Mouse (Mus musculus) embryonic facial prominence, embryonic 10.5 days (tissue): ENCODE data around the gene Cage1. TPM values are rescaled to one million over a fixed set of nuclear protein-coding genes. Genes with fewer than 3 reads are reported as not detected.

ENCODE experiments used
- DNase-seq: peaks from one replicate; pipeline ENCODE4 v3.0.0-alpha.2; 2017; ENCODE audit warnings: low spot score
- H3K27ac ChIP-seq: fragments of 300-500 bp; sonication (generic); replicated peaks from 2 replicates; pipeline ENCODE4 v1.5.1; 2016; ENCODE audit warnings: mild to moderate bottlenecking
- H3K27me3 ChIP-seq: fragments of 300-500 bp; sonication (generic); replicated peaks from 2 replicates; pipeline ENCODE4 v1.6.1; 2016; ENCODE audit warnings: low read depth, mild to moderate bottlenecking; ENCODE audit not compliant: poor library complexity, severe bottlenecking
- H3K36me3 ChIP-seq: fragments of 300-500 bp; sonication (generic); replicated peaks from 2 replicates; pipeline ENCODE4 v1.6.1; 2016; ENCODE audit warnings: mild to moderate bottlenecking, moderate library complexity
- H3K4me1 ChIP-seq: fragments of 300-500 bp; sonication (generic); 2 replicates; pipeline ENCODE4 v1.6.1; 2016
- H3K4me3 ChIP-seq: fragments of 300-500 bp; sonication (generic); 2 replicates; pipeline ENCODE4 v1.5.1; 2016; ENCODE audit warnings: mild to moderate bottlenecking, moderate library complexity
- H3K9me3 ChIP-seq: fragments of 300-500 bp; sonication (generic); 2 replicates; pipeline ENCODE4 v1.6.1; 2016; ENCODE audit warnings: mild to moderate bottlenecking
- WGBS: fragments of 180-500 bp; shearing (Covaris S2); methylation state at CpG from one replicate; pipeline ENCODE4 v1.1.7; 2016; 5-methylcytosine and 5-hydroxymethylcytosine counted together
- polyA plus RNA-seq: library from polyadenylated mRNA; unstranded; fragments of >200 nt; fragmentation: Nextera tagmentation; extraction: Ambion mirVana; gene quantifications from 2 replicates; pipeline ENCODE4 v1.2.1, GENCODE M21; 2016

Cage1 gene
- polyA plus RNA-seq, result 0.65 and 1.1 TPM in 2 replicates

- H3K4me3 ChIP-seq, result peak within 1 kb of the TSS; percentile 95
- DNase-seq, result peak; percentile 98
- WGBS, result under 1% methylated on average over 47 of the region's 47 CpGs
- H3K9me3 ChIP-seq, result no peaks in the 10 kb centered on the region
- H3K27me3 ChIP-seq, result no peaks in the 10 kb centered on the region
- H3K36me3 ChIP-seq, result peaks cover 35% of the 10 kb centered on the region
- H3K4me1 ChIP-seq, result peaks cover 19% of the 10 kb centered on the region
- peak within 1 kb of the TSS; percentile 87 for H3K27ac ChIP-seq
These were observed at the start of gene Cage1 for GRCm38 (mm10) chr13:38037044-38037687. Gene Cage1, minus strand, starts transcription at chr13:38037069.

- no peaks in the 10 kb centered on the region for H3K9me3 ChIP-seq
- no peak overlapping the region for H3K4me3 ChIP-seq
- H3K27me3 ChIP-seq, result no peaks in the 10 kb centered on the region
- H3K4me1 ChIP-seq, result peaks cover 37% of the 10 kb centered on the region
- WGBS, result 81% methylated on average over 7 of the region's 7 CpGs
- DNase-seq, result no peak
- no peak overlapping the region; the same call in 1 of the 2 replicates for H3K27ac ChIP-seq
- H3K36me3 ChIP-seq, result no peaks in the 10 kb centered on the region
These were observed 44.3 kb upstream of the Cage1 start for GRCm38 (mm10) chr13:38081161-38081560.

GRCm38 (mm10) chr13:38080725-38081124 lies 43.9 kb upstream of the Cage1 start:
- 83% methylated on average over 14 of the region's 14 CpGs for WGBS
- no peaks in the 10 kb centered on the region for H3K9me3 ChIP-seq
- no peaks in the 10 kb centered on the region for H3K36me3 ChIP-seq
- no peaks in the 10 kb centered on the region for H3K27me3 ChIP-seq
- H3K4me1 ChIP-seq, result peaks cover 37% of the 10 kb centered on the region
- DNase-seq, result no peak
- no peak overlapping the region; the same call in 1 of the 2 replicates for H3K27ac ChIP-seq
- H3K4me3 ChIP-seq, result no peak overlapping the region

GRCm38 (mm10) chr13:38080014-38080413 lies 43.1 kb upstream of the Cage1 start:
- DNase-seq, result no peak
- Histone ChIP-seq H3K27me3 (no peaks in the 10 kb centered on the region), H3K27ac (no peak overlapping the region), H3K36me3 (no peaks in the 10 kb centered on the region), H3K9me3 (no peaks in the 10 kb centered on the region), H3K4me1 (peaks cover 37% of the 10 kb centered on the region), H3K4me3 (no peak overlapping the region)
- WGBS, result 46% methylated on average over 9 of the region's 9 CpGs

GRCm38 (mm10) chr13:38079366-38079765 lies 42.5 kb upstream of the Cage1 start:
- no peaks in the 10 kb centered on the region for H3K27me3 ChIP-seq
- DNase-seq, result no peak
- no peaks in the 10 kb centered on the region for H3K36me3 ChIP-seq
- H3K4me1 ChIP-seq, result peaks cover 42% of the 10 kb centered on the region
- H3K27ac ChIP-seq, result no peak overlapping the region
- no peak overlapping the region for H3K4me3 ChIP-seq
- H3K9me3 ChIP-seq, result no peaks in the 10 kb centered on the region
- WGBS, result 72% methylated on average over 5 of the region's 5 CpGs

GRCm38 (mm10) chr13:38078836-38079235 lies 42.0 kb upstream of the Cage1 start:
- Histone ChIP-seq H3K9me3 (no peaks in the 10 kb centered on the region), H3K4me3 (no peak overlapping the region), H3K27ac (no peak overlapping the region), H3K27me3 (no peaks in the 10 kb centered on the region), H3K36me3 (no peaks in the 10 kb centered on the region), H3K4me1 (peaks cover 48% of the 10 kb centered on the region)
- DNase-seq, result no peak
- WGBS, result 41% methylated on average over 6 of the region's 6 CpGs

- Histone ChIP-seq H3K36me3 (no peaks in the 10 kb centered on the region), H3K27ac (no peak overlapping the region), H3K4me3 (no peak overlapping the region), H3K27me3 (no peaks in the 10 kb centered on the region), H3K4me1 (peaks cover 39% of the 10 kb centered on the region), H3K9me3 (no peaks in the 10 kb centered on the region)
- WGBS, result 23% methylated on average over 11 of the region's 11 CpGs
- DNase-seq, result no peak
These were observed 40.2 kb upstream of the Cage1 start for GRCm38 (mm10) chr13:38077113-38077512.

GRCm38 (mm10) chr13:38074404-38074803 lies 37.5 kb upstream of the Cage1 start:
- Histone ChIP-seq H3K4me3 (no peak overlapping the region), H3K27ac (no peak overlapping the region), H3K36me3 (no peaks in the 10 kb centered on the region), H3K4me1 (peaks cover 32% of the 10 kb centered on the region), H3K9me3 (no peaks in the 10 kb centered on the region), H3K27me3 (no peaks in the 10 kb centered on the region)
- DNase-seq, result no peak
- WGBS, result 55% methylated on average over 5 of the region's 5 CpGs

- Histone ChIP-seq H3K36me3 (no peaks in the 10 kb centered on the region), H3K27me3 (no peaks in the 10 kb centered on the region), H3K4me3 (no peak overlapping the region), H3K9me3 (no peaks in the 10 kb centered on the region), H3K4me1 (peaks cover 25% of the 10 kb centered on the region), H3K27ac (no peak overlapping the region)
- DNase-seq, result no peak
- WGBS, result 83% methylated on average over 18 of the region's 18 CpGs
These were observed 36.8 kb upstream of the Cage1 start for GRCm38 (mm10) chr13:38073374-38074307.

GRCm38 (mm10) chr13:38070945-38071344 lies 34.1 kb upstream of the Cage1 start:
- Histone ChIP-seq H3K27me3 (no peaks in the 10 kb centered on the region), H3K36me3 (no peaks in the 10 kb centered on the region), H3K9me3 (no peaks in the 10 kb centered on the region), H3K4me3 (no peak overlapping the region), H3K27ac (no peak overlapping the region), H3K4me1 (peaks cover 12% of the 10 kb centered on the region)
- no peak for DNase-seq
- WGBS, result 88% methylated on average over 4 of the region's 4 CpGs

- DNase-seq, result peak; percentile 51
- Histone ChIP-seq H3K4me3 (no peak overlapping the region), H3K36me3 (peaks cover 35% of the 10 kb centered on the region), H3K4me1 (no peaks in the 10 kb centered on the region), H3K9me3 (no peaks in the 10 kb centered on the region), H3K27ac (no peak overlapping the region), H3K27me3 (no peaks in the 10 kb centered on the region)
- 76% methylated on average over 11 of the region's 11 CpGs for WGBS
These were observed 28.2 kb upstream of the Cage1 start for GRCm38 (mm10) chr13:38064854-38065663.

GRCm38 (mm10) chr13:38062678-38063077 lies 25.8 kb upstream of the Cage1 start:
- H3K36me3 ChIP-seq, result peaks cover 59% of the 10 kb centered on the region
- H3K27me3 ChIP-seq, result no peaks in the 10 kb centered on the region
- no peak for DNase-seq
- H3K4me3 ChIP-seq, result no peak overlapping the region
- no peaks in the 10 kb centered on the region for H3K9me3 ChIP-seq
- no peak overlapping the region for H3K27ac ChIP-seq
- WGBS, result 92% methylated on average over 11 of the region's 11 CpGs
- no peaks in the 10 kb centered on the region for H3K4me1 ChIP-seq
